Mouse (Mus musculus) neutrophil, adult 83 days (primary cell): Measurements from ENCODE around the gene Gdf3. TPM values are rescaled to one million over a fixed set of nuclear protein-coding genes. Genes with fewer than 3 reads are reported as not detected.

Experiments used
- total RNA-seq, 2 experiments: library from RNA; stranded (reverse); gene quantifications; one replicate each; pipeline ENCODE4 v1.2.4; 2023

Gdf3 gene
- total RNA-seq: under 1 TPM; 0.42 to 0.55 TPM

DNA sequence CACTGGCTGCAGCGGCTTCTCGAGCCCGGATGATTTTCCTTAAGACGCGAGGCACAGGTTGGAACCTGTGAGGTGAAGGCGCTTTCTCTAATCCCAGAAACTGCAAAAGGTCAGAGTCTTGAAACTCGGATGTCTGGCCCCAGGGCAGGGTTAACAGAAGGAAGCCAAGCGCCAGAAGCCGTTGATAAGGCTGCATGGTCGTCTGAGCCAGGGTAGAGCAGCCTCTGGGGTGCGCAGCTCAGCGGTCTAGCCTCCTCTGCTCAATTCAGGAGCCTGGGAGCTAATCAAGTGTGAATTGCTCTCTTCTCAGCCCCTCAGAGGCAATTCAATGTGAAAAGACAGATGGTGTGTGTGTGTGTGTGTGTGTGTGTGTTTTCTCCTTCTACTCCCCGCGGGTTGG, at the start of gene Gdf3:
TSS of gene Gdf3 (minus strand) at position 317 of the 400 bp plus-strand sequence.

GRCm38 (mm10) chr6:122626110-122626509, 16.2 kb upstream of the Gdf3 start, which contains the start of gene Dppa3:
Gene Dppa3, plus strand, starts transcription at chr6:122626410.

DNA sequence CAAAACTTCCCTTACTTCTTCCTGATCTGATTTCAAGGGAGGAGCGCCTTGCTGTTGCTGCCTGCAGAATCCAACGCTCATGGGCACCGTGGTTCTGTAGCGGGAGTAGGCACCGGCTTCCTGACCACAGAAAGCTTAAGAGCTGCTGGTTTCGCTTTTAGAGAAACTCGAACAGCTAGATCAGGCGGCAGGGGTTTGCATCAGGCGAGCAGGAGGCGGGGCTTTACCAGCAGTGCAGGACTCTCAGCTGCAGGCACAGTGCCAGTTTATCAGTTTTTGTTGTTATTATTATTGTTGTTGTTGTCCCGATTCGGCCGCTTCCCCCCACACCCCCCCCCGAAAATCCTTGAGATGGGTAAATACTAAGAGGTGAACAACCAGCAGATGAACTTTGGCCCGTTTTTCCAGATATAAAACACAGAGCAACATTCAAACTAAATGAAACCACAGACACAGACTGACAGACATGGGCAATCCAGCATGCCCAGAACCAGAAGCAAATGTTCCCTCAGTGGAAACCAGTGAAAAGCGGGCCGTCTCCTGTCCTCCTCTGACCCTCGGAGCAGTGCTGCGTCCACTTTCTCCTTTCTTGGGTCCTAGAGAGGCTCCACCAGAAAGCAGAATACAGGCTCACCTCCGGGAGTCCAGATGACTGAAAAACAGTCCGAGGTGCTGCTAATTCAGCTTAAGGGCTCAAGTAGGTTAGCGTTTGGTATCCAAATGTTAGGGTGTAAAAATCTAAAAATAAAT, 7.5 kb downstream of the Gdf3 start, which contains the start of gene Apobec1:
TSS of gene Apobec1 (minus strand) at position 203 of the 750 bp plus-strand sequence.

Other genes starting within 250 kb of the Gdf3 start
- not detected for gene Rimklb, start 111.3 kb downstream of the Gdf3 start, total RNA-seq
- gene Mfap5, start 104.2 kb downstream of the Gdf3 start, total RNA-seq: not detected
- not detected for gene Aicda, start 56.3 kb downstream of the Gdf3 start, total RNA-seq
- gene Apobec1, start 7.6 kb downstream of the Gdf3 start, total RNA-seq: 10 to 100 TPM; 86.7 to 97.1 TPM
- not detected for gene Dppa3, start 16.3 kb upstream of the Gdf3 start, total RNA-seq
- not detected for gene Nanog, start 97.4 kb upstream of the Gdf3 start, total RNA-seq
- gene Slc2a3, start 191.6 kb upstream of the Gdf3 start, total RNA-seq: 100 to 1,000 TPM; 531 to 535 TPM
- 10 to 100 TPM; 27.4 to 27.8 TPM for gene Foxj2, start 209.8 kb upstream of the Gdf3 start, total RNA-seq
- gene C3ar1, start 246.1 kb upstream of the Gdf3 start, total RNA-seq: under 1 TPM; 0.53 to 0.55 TPM